Mouse (Mus musculus): ENCODE data around the gene 3110082I17Rik.
A peak's percentile ranks its signal among the peaks of the same experiment; 100 is the strongest.

- TF ChIP-seq CTCF (IDR thresholded peaks at IDR 0.05; ENCODE audit: extremely low read depth, insufficient read length, insufficient replicate concordance, low read depth, low read length) (no peak), POLR2A (IDR thresholded peaks at IDR 0.05; ENCODE audit: low read depth, low read length) (0 out of 2 replicates have a peak, but pooled peaks have one; percentile 30)
Observed at GRCm38 (mm10) chr5:139377468-139378270, 82.7 kb downstream of the 3110082I17Rik start, which contains the start of gene Gpr146.
